ENCODE assay signal across 10 mouse cellular contexts in genomic region chr1:131378914-131379474, GRCm38 (mm10).
DNase-seq lines count a peak whose midpoint lies in the region; ATAC-seq and TF ChIP-seq lines count a peak whose summit lies in the region.
"Had no signal": no experiment of that assay in that cellular context is flagged by ENCODE, and none has a peak within 500 bp of the region (broad histone marks: within the 10 kb centered on the region; RNA-seq: fewer than 3 reads in every experiment).

No protein-coding gene starts in this region.

- ATAC-seq in heart, embryonic 13.5 days (ENCODE audit: extremely low read depth, insufficient number of reproducible peaks, low FRiP score, low TSS enrichment): no peak
- no peak for ATAC-seq in midbrain, postnatal 0 days (ENCODE audit: low FRiP score)
- ATAC-seq in hindbrain, embryonic 15.5 days (ENCODE audit: low FRiP score, low read depth): no peak
- ATAC-seq in stomach, embryonic 15.5 days (ENCODE audit: insufficient read depth, low FRiP score, low read depth): no peak
- ATAC-seq: midbrain, embryonic 16.5 days had no signal

- H3K27ac ChIP-seq in heart, embryonic 13.5 days (replicated peaks): peak overlapping the region; percentile 76
- 0 out of 2 replicates have a peak overlapping the region, but pooled peaks have one; percentile 38 for H3K27ac ChIP-seq in midbrain, postnatal 0 days (ENCODE audit: low read depth, low read length)
- H3K27ac ChIP-seq in midbrain, embryonic 10.5 days (replicated peaks): no peak overlapping the region
- H3K27ac ChIP-seq in hindbrain, embryonic 15.5 days (replicated peaks): peak overlapping the region; percentile 56; the same call in 1 of the 2 replicates
- peak overlapping the region; percentile 57 for H3K27ac ChIP-seq in stomach, embryonic 15.5 days

- peak overlapping the region; percentile 40; the same call in 1 of the 2 replicates for H3K9ac ChIP-seq in heart, embryonic 13.5 days
- no peak overlapping the region for H3K9ac ChIP-seq in midbrain, postnatal 0 days (replicated peaks; ENCODE audit: low read length, poor library complexity, severe bottlenecking)
- H3K9ac ChIP-seq in hindbrain, embryonic 15.5 days: no peak overlapping the region
- H3K9ac ChIP-seq in stomach, embryonic 15.5 days: no peak overlapping the region

- no peaks in the 10 kb centered on the region for H3K27me3 ChIP-seq in heart, embryonic 13.5 days (replicated peaks)
- no peaks in the 10 kb centered on the region for H3K27me3 ChIP-seq in midbrain, postnatal 0 days (ENCODE audit: insufficient read depth, low read length)
- no peaks in the 10 kb centered on the region for H3K27me3 ChIP-seq in midbrain, embryonic 10.5 days (ENCODE audit: low read depth, poor library complexity, severe bottlenecking)
- H3K27me3 ChIP-seq in hindbrain, embryonic 15.5 days: no peaks in the 10 kb centered on the region
- H3K27me3 ChIP-seq in stomach, embryonic 15.5 days (replicated peaks): no peaks in the 10 kb centered on the region

- peaks cover 47% of the 10 kb centered on the region for H3K4me1 ChIP-seq in heart, embryonic 13.5 days
- H3K4me1 ChIP-seq in midbrain, postnatal 0 days (ENCODE audit: insufficient read depth, low read length): no peaks in the 10 kb centered on the region
- H3K4me1 ChIP-seq in midbrain, embryonic 10.5 days: no peaks in the 10 kb centered on the region; the same call in 1 of the 2 replicates
- peaks cover 11% of the 10 kb centered on the region; the same call in 1 of the 2 replicates for H3K4me1 ChIP-seq in hindbrain, embryonic 15.5 days (replicated peaks)
- H3K4me1 ChIP-seq in stomach, embryonic 15.5 days: peaks cover 12% of the 10 kb centered on the region

- no peak for TF ChIP-seq CTCF in midbrain, postnatal 0 days (IDR thresholded peaks at IDR 0.05)

- 20% methylated on average over 1 of the region's 1 CpGs for WGBS in heart, embryonic 13.5 days
- 69% methylated on average over 1 of the region's 1 CpGs for WGBS in midbrain, postnatal 0 days
- WGBS in midbrain, embryonic 10.5 days: 84% methylated on average over 1 of the region's 1 CpGs
- 80% methylated on average over 1 of the region's 1 CpGs for WGBS in hindbrain, embryonic 15.5 days
- WGBS in stomach, embryonic 15.5 days: 38% methylated on average over 1 of the region's 1 CpGs

- no peak for DNase-seq in heart, postnatal 14 days
- no peak for DNase-seq in midbrain, postnatal 0 days (ENCODE audit: low spot score)
- no peak for DNase-seq in midbrain, embryonic 10.5 days (ENCODE audit: low spot score)
- no peak for DNase-seq in gastrocnemius, postnatal 10 days
- no peak for DNase-seq in left cerebral cortex, adult 8-10 months (ENCODE audit: low spot score in 2 of 2)
- DNase-seq: right cerebral cortex, postnatal 4 days had no signal

- no peak overlapping the region for H3K4me3 ChIP-seq in heart, embryonic 13.5 days
- no peak overlapping the region for H3K4me3 ChIP-seq in midbrain, postnatal 0 days (ENCODE audit: low read depth, low read length)
- H3K4me3 ChIP-seq in midbrain, embryonic 10.5 days: no peak overlapping the region
- H3K4me3 ChIP-seq in hindbrain, embryonic 15.5 days: no peak overlapping the region
- H3K4me3 ChIP-seq in stomach, embryonic 15.5 days (replicated peaks): no peak overlapping the region

- H3K4me2 ChIP-seq in heart, embryonic 13.5 days: no peak overlapping the region
- H3K4me2 ChIP-seq in midbrain, postnatal 0 days (ENCODE audit: low read depth, low read length, poor library complexity, severe bottlenecking): no peak overlapping the region
- H3K4me2 ChIP-seq in hindbrain, embryonic 15.5 days: no peak overlapping the region
- no peak overlapping the region for H3K4me2 ChIP-seq in stomach, embryonic 15.5 days

- intact Hi-C loops in heart, postnatal 14 days (cut with DNase I): no loop called here

- 0 out of 2 replicates have a peak, but pooled peaks cover 7% of the 10 kb centered on the region for H3K36me3 ChIP-seq in heart, embryonic 13.5 days
- no peaks in the 10 kb centered on the region for H3K36me3 ChIP-seq in midbrain, postnatal 0 days (ENCODE audit: insufficient read depth, low read length)
- H3K36me3 ChIP-seq in midbrain, embryonic 10.5 days: peaks cover 10% of the 10 kb centered on the region
- H3K36me3 ChIP-seq in hindbrain, embryonic 15.5 days: no peaks in the 10 kb centered on the region
- 0 out of 2 replicates have a peak, but pooled peaks cover 3% of the 10 kb centered on the region for H3K36me3 ChIP-seq in stomach, embryonic 15.5 days

- H3K9me3 ChIP-seq in heart, embryonic 13.5 days: no peaks in the 10 kb centered on the region
- no peaks in the 10 kb centered on the region for H3K9me3 ChIP-seq in midbrain, postnatal 0 days (ENCODE audit: low read length)
- peaks cover 8% of the 10 kb centered on the region for H3K9me3 ChIP-seq in midbrain, embryonic 10.5 days (replicated peaks)
- H3K9me3 ChIP-seq in hindbrain, embryonic 15.5 days: no peaks in the 10 kb centered on the region
- no peaks in the 10 kb centered on the region for H3K9me3 ChIP-seq in stomach, embryonic 15.5 days
